Mouse (Mus musculus): ENCODE results near the gene Dcbld1.

DNA sequence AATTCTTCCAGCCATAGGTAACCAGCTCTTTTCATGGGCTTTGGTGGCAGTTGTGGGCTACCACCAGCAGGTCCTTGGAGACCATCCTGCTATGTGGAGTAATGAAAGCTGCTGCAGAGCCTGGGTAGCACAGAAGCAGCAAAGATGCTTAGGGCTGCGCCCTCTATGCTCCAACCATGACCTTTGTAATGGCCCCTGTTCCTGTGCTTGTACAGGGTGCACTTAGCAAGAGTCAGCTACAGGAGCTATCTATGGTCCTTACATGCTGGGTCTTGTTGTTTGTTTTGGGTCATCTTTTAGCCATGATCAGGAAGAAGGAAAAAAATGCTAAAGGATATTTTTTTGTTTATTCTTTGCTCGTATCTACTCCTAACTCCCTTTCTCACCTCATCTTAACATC is 24.3 kb downstream of the Dcbld1 start:
- no peak for TF ChIP-seq CTCF (IDR thresholded peaks at IDR 0.05; ENCODE audit: low read depth, low read length)
- TF ChIP-seq TAL1 (conservative IDR thresholded peaks at IDR 0.05; ENCODE audit: low read depth, low read length) = no peak
- no peak for TF ChIP-seq POLR2AphosphoS5 (IDR thresholded peaks at IDR 0.05; ENCODE audit: insufficient replicate concordance, low read depth, low read length)
- TF ChIP-seq GATA1 (IDR thresholded peaks at IDR 0.05; ENCODE audit: borderline replicate concordance, low read length) = no peak
